Mouse (Mus musculus) heart, postnatal 4 days (tissue): ENCODE measurements around the gene Ccdc188. TPM values are rescaled to one million over a fixed set of nuclear protein-coding genes. Genes with fewer than 3 reads are reported as not detected.
A peak's percentile ranks its signal among the peaks of the same experiment; 100 is the strongest.

Experiments
- DNase-seq: peaks from one replicate; pipeline ENCODE4 v3.0.0; 2021
- total RNA-seq, 2 experiments: library from RNA; stranded (reverse); gene quantifications; 2 replicates each; pipeline ENCODE4 v1.2.3; 2021

Ccdc188 gene
- total RNA-seq, 2 experiments from 2014 or later: not detected

GRCm38 (mm10) chr16:18235389-18236065, 17.8 kb downstream of the Ccdc188 start:
- DNase-seq: peak; percentile 72

- no peak for DNase-seq
Measured at GRCm38 (mm10) chr16:18236676-18237501, 19.2 kb downstream of the Ccdc188 start.

- no peak for DNase-seq
Measured at GRCm38 (mm10) chr16:18241581-18241980, 23.9 kb downstream of the Ccdc188 start.

- peak; percentile 47 for DNase-seq
Measured at GRCm38 (mm10) chr16:18247521-18248399, 30.1 kb downstream of the Ccdc188 start.

- peak; percentile 99 for DNase-seq
Measured at GRCm38 (mm10) chr16:18248433-18249363, 31.0 kb downstream of the Ccdc188 start, which contains the start of the genes Trmt2a and Ranbp1. TSS of gene Trmt2a (plus strand) at chr16:18248679. TSS of gene Ranbp1 (minus strand) at chr16:18248732.

- peak; percentile 48 for DNase-seq
Measured at GRCm38 (mm10) chr16:18249364-18249967, 31.8 kb downstream of the Ccdc188 start.

- DNase-seq: no peak
Measured at GRCm38 (mm10) chr16:18250231-18250630, 32.6 kb downstream of the Ccdc188 start.

GRCm38 (mm10) chr16:18250828-18251790, 33.4 kb downstream of the Ccdc188 start:
- DNase-seq: no peak

GRCm38 (mm10) chr16:18252736-18253135, 35.1 kb downstream of the Ccdc188 start:
- no peak for DNase-seq

GRCm38 (mm10) chr16:18253866-18254265, 36.2 kb downstream of the Ccdc188 start:
- no peak for DNase-seq

- DNase-seq: no peak
Measured at GRCm38 (mm10) chr16:18258221-18258620, 40.5 kb downstream of the Ccdc188 start, which contains the start of gene Gm49776. TSS of gene Gm49776 (minus strand) at chr16:18258321.

GRCm38 (mm10) chr16:18265024-18265423, 47.3 kb downstream of the Ccdc188 start:
- DNase-seq: no peak

- DNase-seq: no peak
Measured at GRCm38 (mm10) chr16:18268182-18268581, 50.5 kb downstream of the Ccdc188 start.

Other genes starting within 250 kb of the Ccdc188 start
- not detected for gene Vpreb2, start 237.5 kb upstream of the Ccdc188 start, total RNA-seq
- gene Dgcr6, start 165.0 kb upstream of the Ccdc188 start, total RNA-seq: 10 to 100 TPM; 42.4 to 48.6 TPM
- gene Prodh, start 127.7 kb upstream of the Ccdc188 start, total RNA-seq: 1 to 10 TPM; 5.3 to 6.0 TPM
- gene Rtn4r, start 90.2 kb upstream of the Ccdc188 start, total RNA-seq: 1 to 10 TPM; 6.0 to 7.8 TPM
- 10 to 100 TPM; 29.8 to 36.0 TPM for gene Zdhhc8, start 17.3 kb downstream of the Ccdc188 start, total RNA-seq
- 10 to 100 TPM; 30.8 to 32.9 TPM for gene Trmt2a, start 30.8 kb downstream of the Ccdc188 start, total RNA-seq
- gene Ranbp1, start 30.9 kb downstream of the Ccdc188 start, total RNA-seq: 100 to 1,000 TPM; 130 to 137 TPM
- not detected for gene Gm49776, start 40.4 kb downstream of the Ccdc188 start, total RNA-seq
- gene Dgcr8, start 71.4 kb downstream of the Ccdc188 start, total RNA-seq: 10 to 100 TPM; 33.0 to 40.3 TPM
- 10 to 100 TPM; 47.0 to 48.8 TPM for gene Tango2, start 130.2 kb downstream of the Ccdc188 start, total RNA-seq
- 10 to 100 TPM; 43.5 to 44.2 TPM for gene Arvcf, start 130.3 kb downstream of the Ccdc188 start, total RNA-seq
- 10 to 100 TPM; 26.7 to 29.0 TPM for gene Txnrd2, start 208.5 kb downstream of the Ccdc188 start, total RNA-seq
- 100 to 1,000 TPM; 116 to 122 TPM for gene Comt, start 209.0 kb downstream of the Ccdc188 start, total RNA-seq